Mouse (Mus musculus): ENCODE measurements at regions not wholly inside any gene's neighbourhood (a gene's known extent, or its start where the extent isn't known, plus 50 kb on each side); places are given as distances from the start of the nearest gene placed in this dataset.

DNA sequence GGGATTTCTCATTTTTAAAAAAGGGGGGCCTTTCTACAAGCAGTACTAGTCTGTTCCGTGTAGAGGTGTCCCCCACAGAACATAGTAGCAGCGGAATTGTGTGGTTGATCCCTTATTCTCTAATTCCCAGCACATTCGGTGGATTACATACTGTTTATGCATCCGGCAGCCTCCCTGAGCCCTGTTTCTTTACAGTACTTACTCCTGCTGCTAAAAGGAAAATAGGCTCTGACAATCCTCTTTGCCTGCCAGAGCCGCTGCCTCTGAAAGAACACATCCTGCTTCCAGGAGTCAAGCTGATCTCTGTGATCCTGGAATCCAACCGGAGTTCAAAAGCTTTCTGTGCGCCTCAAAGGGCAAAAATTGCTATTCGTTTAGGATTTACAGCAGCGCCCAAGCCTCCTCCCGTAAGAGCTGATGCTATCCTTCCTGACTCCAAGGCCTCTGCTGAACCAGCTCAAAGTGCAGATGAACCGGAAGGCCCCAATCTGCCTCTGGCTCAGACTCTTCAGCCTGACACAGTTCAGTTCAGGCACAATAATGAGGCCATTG, 936.6 kb downstream of the Ndufa4 start:
- peak overlapping the region; percentile 6; the same call in 1 of the 2 replicates for H3K9ac ChIP-seq
- WGBS: 6% methylated on average over 11 of the region's 11 CpGs
- no peak overlapping the region for H3K4me3 ChIP-seq
- no peaks in the 10 kb centered on the region for H3K27me3 ChIP-seq (replicated peaks)
- H3K4me1 ChIP-seq: peaks cover 13% of the 10 kb centered on the region; the same call in 1 of the 2 replicates
- peak; percentile 82 for ATAC-seq (ENCODE audit: low FRiP score, low read depth)
- no peaks in the 10 kb centered on the region for H3K36me3 ChIP-seq
- H3K27ac ChIP-seq: peak overlapping the region; percentile 38; the same call in 1 of the 2 replicates
- no peaks in the 10 kb centered on the region for H3K9me3 ChIP-seq
- H3K4me2 ChIP-seq (replicated peaks): peak overlapping the region; percentile 43

- WGBS: 11% methylated on average over 7 of the region's 7 CpGs
- H3K4me2 ChIP-seq (replicated peaks): peak overlapping the region; percentile 43
- H3K9ac ChIP-seq: 0 out of 2 replicates have a peak overlapping the region, but pooled peaks have one; percentile 6
Observed at GRCm38 (mm10) chr6:10969841-10970536, 937.3 kb downstream of the Ndufa4 start.

GRCm38 (mm10) chr6:10943545-10943944, 963.8 kb downstream of the Ndufa4 start:
- no peak overlapping the region for H3K27ac ChIP-seq
- ATAC-seq (ENCODE audit: low FRiP score, low read depth): no peak
- no peaks in the 10 kb centered on the region for H3K4me1 ChIP-seq
- H3K9ac ChIP-seq: no peak overlapping the region
- H3K27me3 ChIP-seq (replicated peaks): no peaks in the 10 kb centered on the region
- no peak overlapping the region for H3K4me3 ChIP-seq
- H3K36me3 ChIP-seq: no peaks in the 10 kb centered on the region
- no peak overlapping the region for H3K4me2 ChIP-seq (replicated peaks)
- 81% methylated on average over 1 of the region's 1 CpGs for WGBS
- H3K9me3 ChIP-seq: no peaks in the 10 kb centered on the region

More at GRCm38 (mm10) chr6:10969841-10970536, 937.3 kb downstream of the Ndufa4 start:
- peak; percentile 94 for ATAC-seq (ENCODE audit: low FRiP score, low read depth)
- no peak overlapping the region for H3K27ac ChIP-seq
- H3K36me3 ChIP-seq: no peaks in the 10 kb centered on the region
- no peaks in the 10 kb centered on the region for H3K27me3 ChIP-seq (replicated peaks)
- H3K9me3 ChIP-seq: no peaks in the 10 kb centered on the region
- peaks cover 13% of the 10 kb centered on the region; the same call in 1 of the 2 replicates for H3K4me1 ChIP-seq
- H3K4me3 ChIP-seq: no peak overlapping the region

DNA sequence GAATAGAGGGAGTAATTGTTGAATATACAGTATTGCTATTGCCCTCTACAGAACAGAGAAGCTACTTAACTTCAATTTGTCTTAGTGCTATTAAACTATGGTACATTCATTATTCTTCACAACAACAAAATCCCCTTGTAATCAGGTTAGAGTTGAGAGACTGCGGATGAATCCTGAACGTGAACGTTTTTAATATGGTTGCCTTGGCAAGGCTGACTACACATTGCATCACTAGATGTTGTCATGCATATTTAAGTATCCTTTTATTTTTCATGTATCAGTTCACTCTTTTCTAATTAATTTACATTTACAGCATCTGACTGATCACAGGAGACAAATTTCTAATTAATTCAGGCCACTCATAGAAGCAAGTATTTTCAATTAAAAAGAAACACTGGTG, 965.8 kb downstream of the Ndufa4 start:
- WGBS: 86% methylated on average over 3 of the region's 3 CpGs
- H3K4me2 ChIP-seq (replicated peaks): no peak overlapping the region
- H3K4me1 ChIP-seq: no peaks in the 10 kb centered on the region
- no peak for ATAC-seq (ENCODE audit: low FRiP score, low read depth)
- H3K4me3 ChIP-seq: no peak overlapping the region
- H3K27me3 ChIP-seq (replicated peaks): no peaks in the 10 kb centered on the region
- H3K9ac ChIP-seq: no peak overlapping the region
- no peaks in the 10 kb centered on the region for H3K36me3 ChIP-seq
- H3K9me3 ChIP-seq: no peaks in the 10 kb centered on the region
- H3K27ac ChIP-seq: no peak overlapping the region

Data from neural tube, embryonic 12.5 days (tissue).